Mouse (Mus musculus) small intestine, adult 2 months (tissue): Measurements from ENCODE around the gene Gpr55.
A peak's percentile ranks its signal among the peaks of the same experiment; 100 is the strongest.

Experiments
- CTCF ChIP-seq: fragments of 200-500 bp; IDR thresholded peaks from 2 replicates; pipeline ENCODE4 v1.5.1; 2012; ENCODE audit warnings: low read depth, mild to moderate bottlenecking, control low read depth, inconsistent platforms, low read length, moderate library complexity, mixed read lengths; ENCODE audit not compliant: insufficient replicate concordance, insufficient read length; ENCODE audit errors: extremely low read depth
- POLR2A ChIP-seq: fragments of 200-500 bp; IDR thresholded peaks from 2 replicates; pipeline ENCODE4 v1.6.1; 2012; ENCODE audit warnings: low read depth, mild to moderate bottlenecking, control low read depth, inconsistent platforms, low read length, moderate library complexity

DNA sequence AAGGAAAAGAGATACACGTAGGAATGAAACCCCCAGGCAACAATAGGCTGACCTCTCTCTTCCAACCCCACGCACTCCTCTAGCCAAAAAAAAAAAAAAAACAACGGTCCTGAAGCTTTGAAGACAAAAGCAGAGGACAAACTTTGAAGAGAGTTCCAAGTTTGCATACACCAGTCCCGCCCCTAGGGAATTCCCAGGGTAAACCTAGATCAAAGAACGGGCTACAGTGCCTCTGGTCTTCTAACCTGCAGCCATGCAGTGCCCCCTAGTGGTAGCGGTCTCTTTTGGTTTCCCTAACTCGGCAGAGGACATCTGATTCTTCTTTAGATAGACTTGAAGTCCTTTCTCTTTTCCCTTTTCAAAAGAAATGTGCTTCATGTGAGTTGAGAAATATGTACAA lies 47.0 kb upstream of the Gpr55 start:
- peak; percentile 91; the same call in 1 of the 2 replicates for TF ChIP-seq CTCF
- TF ChIP-seq POLR2A: no peak
